Mouse (Mus musculus): ENCODE data around the gene Gm12184. TPM values are rescaled to one million over a fixed set of nuclear protein-coding genes. Genes with fewer than 3 reads are reported as not detected.
"Not testable (repeated sequence)": the region's sequence is repeated elsewhere in the genome, so short reads cannot be mapped to it uniquely, and the experiment has no call there.

The Gm12184 gene
- polyA plus RNA-seq, 1 experiment from 2014 or later, result 6.8 TPM

- Histone ChIP-seq H3K9me3 (no peaks in the 10 kb centered on the region), H3K36me3 (replicated peaks) (peaks cover 78% of the 10 kb centered on the region), H3K9ac (no peak overlapping the region), H3K4me2 (no peak overlapping the region), H3K4me3 (replicated peaks) (no peak overlapping the region), H3K27ac (no peak overlapping the region), H3K27me3 (no peaks in the 10 kb centered on the region), H3K4me1 (peaks cover 19% of the 10 kb centered on the region)
- WGBS, result 92% methylated on average over 2 of the region's 2 CpGs
- ATAC-seq (ENCODE audit: low FRiP score), result no peak
These were observed 22.5 kb downstream of the Gm12184 start for GRCm38 (mm10) chr11:48803988-48804387.

- Histone ChIP-seq H3K4me2 (peak overlapping the region; percentile 92), H3K36me3 (replicated peaks) (peaks cover 59% of the 10 kb centered on the region), H3K9ac (peak overlapping the region; percentile 89), H3K27me3 (no peaks in the 10 kb centered on the region), H3K4me3 (replicated peaks) (peak overlapping the region; percentile 78), H3K4me1 (peaks cover 31% of the 10 kb centered on the region), H3K9me3 (no peaks in the 10 kb centered on the region), H3K27ac (no peak overlapping the region)
- no peak for ATAC-seq (ENCODE audit: low FRiP score)
- WGBS, result 79% methylated on average over 17 of the region's 17 CpGs
These were observed 24.4 kb downstream of the Gm12184 start for GRCm38 (mm10) chr11:48801831-48802772.

GRCm38 (mm10) chr11:48799921-48800701, 26.3 kb downstream of the Gm12184 start, which contains the start of gene Rack1:
TSS of gene Rack1 (plus strand) at chr11:48800332.
- Histone ChIP-seq H3K4me1 (peaks cover 31% of the 10 kb centered on the region), H3K27me3 (no peaks in the 10 kb centered on the region), H3K36me3 (replicated peaks) (peaks cover 39% of the 10 kb centered on the region), H3K4me2 (peak within 1 kb of the TSS; percentile 92), H3K9me3 (no peaks in the 10 kb centered on the region), H3K27ac (peak within 1 kb of the TSS; percentile 93), H3K4me3 (replicated peaks) (peak within 1 kb of the TSS; percentile 78), H3K9ac (peak within 1 kb of the TSS; percentile 89)
- peak; percentile 93 for ATAC-seq (ENCODE audit: low FRiP score)
- WGBS, result under 1% methylated on average over 47 of the region's 47 CpGs

GRCm38 (mm10) chr11:48798984-48799920, 27.2 kb downstream of the Gm12184 start:
- no peaks in the 10 kb centered on the region for H3K27me3 ChIP-seq
- no peak; the same call in 1 of the 2 replicates for ATAC-seq (ENCODE audit: low FRiP score)
- peak overlapping the region; percentile 89 for H3K9ac ChIP-seq
- peak overlapping the region; percentile 78 for H3K4me3 ChIP-seq (replicated peaks)
- H3K4me2 ChIP-seq, result peak overlapping the region; percentile 92
- H3K4me1 ChIP-seq, result peaks cover 31% of the 10 kb centered on the region
- peak overlapping the region; percentile 93 for H3K27ac ChIP-seq
- WGBS, result 11% methylated on average over 18 of the region's 18 CpGs
- H3K9me3 ChIP-seq, result no peaks in the 10 kb centered on the region
- peaks cover 31% of the 10 kb centered on the region for H3K36me3 ChIP-seq (replicated peaks)

- ATAC-seq (ENCODE audit: low FRiP score), result no peak
- 78% methylated on average over 7 of the region's 7 CpGs for WGBS
- H3K27ac ChIP-seq, result no peak overlapping the region
- H3K9me3 ChIP-seq, result no peaks in the 10 kb centered on the region
- peaks cover 31% of the 10 kb centered on the region for H3K4me1 ChIP-seq
- peak overlapping the region; percentile 36; the same call in 1 of the 2 replicates for H3K9ac ChIP-seq
- H3K36me3 ChIP-seq (replicated peaks), result peaks cover 21% of the 10 kb centered on the region
- H3K27me3 ChIP-seq, result no peaks in the 10 kb centered on the region
- 0 out of 2 replicates have a peak overlapping the region, but pooled peaks have one; percentile 2 for H3K4me2 ChIP-seq
- H3K4me3 ChIP-seq (replicated peaks), result no peak overlapping the region
These were observed 28.1 kb downstream of the Gm12184 start for GRCm38 (mm10) chr11:48798308-48798707.

- H3K4me3 ChIP-seq (replicated peaks), result no peak overlapping the region
- H3K27ac ChIP-seq, result no peak overlapping the region
- no peaks in the 10 kb centered on the region for H3K9me3 ChIP-seq
- peak overlapping the region; percentile 7; the same call in 1 of the 2 replicates for H3K9ac ChIP-seq
- peaks cover 11% of the 10 kb centered on the region for H3K36me3 ChIP-seq (replicated peaks)
- no peak for ATAC-seq (ENCODE audit: low FRiP score)
- H3K4me1 ChIP-seq, result peaks cover 27% of the 10 kb centered on the region
- H3K4me2 ChIP-seq, result no peak overlapping the region
- H3K27me3 ChIP-seq, result no peaks in the 10 kb centered on the region
- 89% methylated on average over 5 of the region's 5 CpGs for WGBS
These were observed 29.2 kb downstream of the Gm12184 start for GRCm38 (mm10) chr11:48797287-48797686.

- no peak overlapping the region for H3K4me2 ChIP-seq
- WGBS, result 78% methylated on average over 4 of the region's 4 CpGs
- peaks cover under 1% of the 10 kb centered on the region for H3K36me3 ChIP-seq (replicated peaks)
- H3K4me1 ChIP-seq, result peaks cover 17% of the 10 kb centered on the region
- no peaks in the 10 kb centered on the region for H3K9me3 ChIP-seq
- H3K9ac ChIP-seq, result no peak overlapping the region
- H3K27me3 ChIP-seq, result no peaks in the 10 kb centered on the region
- ATAC-seq (ENCODE audit: low FRiP score), result no peak
- H3K27ac ChIP-seq, result no peak overlapping the region
- no peak overlapping the region for H3K4me3 ChIP-seq (replicated peaks)
These were observed 30.2 kb downstream of the Gm12184 start for GRCm38 (mm10) chr11:48796290-48796689.

- ATAC-seq (ENCODE audit: low FRiP score), result no peak
- no peak overlapping the region for H3K4me2 ChIP-seq
- peaks cover 13% of the 10 kb centered on the region for H3K4me1 ChIP-seq
These were observed 31.2 kb downstream of the Gm12184 start for GRCm38 (mm10) chr11:48795221-48795620.

GRCm38 (mm10) chr11:48793184-48793583, 33.3 kb downstream of the Gm12184 start:
- H3K27ac ChIP-seq, result no peak overlapping the region
- H3K9me3 ChIP-seq, result no peaks in the 10 kb centered on the region
- WGBS, result 95% methylated on average over 3 of the region's 3 CpGs
- no peak for ATAC-seq (ENCODE audit: low FRiP score)
- H3K36me3 ChIP-seq (replicated peaks), result no peaks in the 10 kb centered on the region
- no peak overlapping the region for H3K4me3 ChIP-seq (replicated peaks)
- peaks cover 3% of the 10 kb centered on the region; the same call in 1 of the 2 replicates for H3K27me3 ChIP-seq
- peaks cover 7% of the 10 kb centered on the region; the same call in 1 of the 2 replicates for H3K4me1 ChIP-seq
- no peak overlapping the region for H3K9ac ChIP-seq
- H3K4me2 ChIP-seq, result no peak overlapping the region

More at GRCm38 (mm10) chr11:48795221-48795620, 31.2 kb downstream of the Gm12184 start:
- Histone ChIP-seq H3K36me3 (replicated peaks) (no peaks in the 10 kb centered on the region), H3K9me3 (no peaks in the 10 kb centered on the region), H3K27ac (no peak overlapping the region), H3K9ac (no peak overlapping the region), H3K27me3 (peaks cover 3% of the 10 kb centered on the region; the same call in 1 of the 2 replicates), H3K4me3 (replicated peaks) (no peak overlapping the region)
- 91% methylated on average over 7 of the region's 7 CpGs for WGBS

- H3K9ac ChIP-seq; H3K27ac ChIP-seq; H3K36me3 ChIP-seq (replicated peaks); H3K4me2 ChIP-seq; H3K4me1 ChIP-seq; H3K27me3 ChIP-seq; H3K4me3 ChIP-seq (replicated peaks); ATAC-seq (ENCODE audit: low FRiP score); H3K9me3 ChIP-seq: not testable (repeated sequence)
- WGBS, result 87% methylated on average over 9 of the region's 9 CpGs
These were observed 34.6 kb downstream of the Gm12184 start for GRCm38 (mm10) chr11:48791894-48792293.

- no peak overlapping the region for H3K4me3 ChIP-seq (replicated peaks)
- H3K36me3 ChIP-seq (replicated peaks), result no peaks in the 10 kb centered on the region
- no peak overlapping the region for H3K9ac ChIP-seq
- WGBS, result 69% methylated on average over 8 of the region's 8 CpGs
- H3K27me3 ChIP-seq, result peaks cover 3% of the 10 kb centered on the region; the same call in 1 of the 2 replicates
- H3K9me3 ChIP-seq, result no peaks in the 10 kb centered on the region
- H3K27ac ChIP-seq, result no peak overlapping the region
- H3K4me2 ChIP-seq, result no peak overlapping the region
- no peak for ATAC-seq (ENCODE audit: low FRiP score)
- peaks cover 6% of the 10 kb centered on the region for H3K4me1 ChIP-seq
These were observed 35.5 kb downstream of the Gm12184 start for GRCm38 (mm10) chr11:48790946-48791345.

Data from forebrain, embryonic 12.5 days (tissue).